Mouse (Mus musculus): ENCODE data around the gene Inf2.

Inf2 gene

GRCm38 (mm10) chr12:112625700-112626099 is 37.1 kb downstream of the Inf2 start:
- DNase-seq (ENCODE audit: low spot score in 2 of 2), result no peak

GRCm38 (mm10) chr12:112626455-112626854 is 37.9 kb downstream of the Inf2 start:
- DNase-seq (ENCODE audit: low spot score in 2 of 2), result no peak

GRCm38 (mm10) chr12:112627097-112627881 is 38.7 kb downstream of the Inf2 start:
- DNase-seq (ENCODE audit: low spot score in 2 of 2), result no peak

GRCm38 (mm10) chr12:112628197-112628596 is 39.6 kb downstream of the Inf2 start:
- DNase-seq (ENCODE audit: low spot score in 2 of 2), result no peak

DNA sequence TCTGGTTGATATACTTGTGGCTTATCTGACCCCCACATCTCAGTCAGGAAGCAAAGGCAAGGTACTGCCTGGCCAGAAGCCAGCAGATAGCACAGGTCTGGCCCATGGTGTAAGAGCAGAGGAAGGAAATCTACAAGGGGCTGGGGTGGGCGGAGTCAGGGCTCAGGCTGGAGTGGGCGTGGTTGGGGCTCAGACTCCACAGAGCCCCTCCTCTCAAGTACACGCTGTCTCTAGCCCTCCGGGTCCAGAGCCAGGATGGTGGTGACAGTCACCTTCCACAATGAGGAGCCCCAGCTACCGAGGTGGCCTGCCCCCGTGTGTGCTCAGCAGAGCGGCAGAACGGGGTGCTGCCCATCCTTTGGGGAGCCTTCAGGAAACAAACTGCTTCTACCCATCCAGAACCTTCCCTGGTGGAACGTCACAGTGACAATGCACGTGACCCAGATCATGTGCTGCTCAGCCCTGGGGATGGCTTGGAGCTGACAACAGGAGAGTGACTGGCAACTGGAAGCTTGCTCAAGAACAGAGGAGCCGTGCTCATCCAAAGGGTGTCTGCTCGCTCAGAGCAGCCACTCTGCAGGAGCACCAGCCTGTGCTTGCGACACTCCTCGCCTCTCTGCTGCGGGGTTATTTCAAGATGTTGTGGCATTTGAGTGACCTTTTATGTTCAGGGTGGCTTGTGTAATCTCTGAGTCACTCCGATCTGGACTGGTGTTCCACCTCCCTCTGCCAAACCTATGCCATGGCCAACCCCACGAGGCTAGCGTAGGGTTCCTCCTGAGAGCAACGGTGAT is 40.5 kb downstream of the Inf2 start:
- DNase-seq (ENCODE audit: low spot score in 2 of 2), result peak; percentile 67 to 80

- DNase-seq (ENCODE audit: low spot score in 2 of 2), result no peak
Measured at GRCm38 (mm10) chr12:112630029-112630428, 41.4 kb downstream of the Inf2 start.

- DNase-seq (ENCODE audit: low spot score in 2 of 2), result no peak
Measured at GRCm38 (mm10) chr12:112630796-112631195, 42.2 kb downstream of the Inf2 start.

GRCm38 (mm10) chr12:112631472-112631871 is 42.9 kb downstream of the Inf2 start:
- no peak for DNase-seq (ENCODE audit: low spot score in 2 of 2)

- DNase-seq (ENCODE audit: low spot score in 2 of 2), result no peak
Measured at GRCm38 (mm10) chr12:112632084-112632777, 43.6 kb downstream of the Inf2 start.

DNA sequence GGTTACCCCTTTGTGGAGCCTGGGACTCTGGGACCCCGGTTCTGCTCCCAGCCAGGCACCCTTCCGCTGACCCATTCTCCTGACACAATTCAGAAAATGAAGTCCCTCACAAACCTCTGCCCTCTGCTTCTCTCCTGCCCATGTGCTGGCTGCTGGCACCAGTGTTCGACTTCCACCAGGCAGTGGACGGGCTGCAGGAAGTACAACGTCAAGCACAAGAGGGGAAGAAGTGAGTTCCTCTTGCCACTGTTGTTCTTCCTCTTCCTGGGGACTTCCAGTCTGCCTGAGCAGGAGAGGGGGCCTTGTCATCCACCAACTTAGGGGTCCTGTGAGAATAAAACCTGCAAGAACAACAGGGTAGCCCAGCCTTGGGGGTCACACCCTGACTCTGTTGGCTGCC is 44.3 kb downstream of the Inf2 start:
- no peak for DNase-seq (ENCODE audit: low spot score in 2 of 2)

DNA sequence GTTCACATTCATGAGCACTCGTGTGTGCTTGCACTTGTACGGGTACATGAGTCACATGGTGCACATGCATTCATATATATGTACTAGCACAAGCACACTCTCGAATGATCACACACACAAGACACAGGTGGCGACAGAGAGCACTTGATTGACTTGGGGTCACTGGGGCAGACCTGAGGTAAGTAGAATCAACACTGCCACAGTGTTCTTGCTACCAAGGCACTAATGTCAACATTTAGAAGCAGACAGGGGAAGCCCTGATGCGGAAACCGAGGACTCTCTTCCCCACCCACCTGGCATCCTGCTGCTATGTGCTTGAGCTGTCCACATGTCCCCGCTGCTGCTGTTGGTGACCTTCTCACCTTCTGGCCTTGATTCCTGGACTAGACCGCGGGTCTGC is 45.1 kb downstream of the Inf2 start:
- no peak for DNase-seq (ENCODE audit: low spot score in 2 of 2)

- no peak for DNase-seq (ENCODE audit: low spot score in 2 of 2)
Measured at GRCm38 (mm10) chr12:112639526-112639925, 50.9 kb downstream of the Inf2 start.

GRCm38 (mm10) chr12:112643126-112643525 is 54.5 kb downstream of the Inf2 start:
- DNase-seq (ENCODE audit: low spot score in 2 of 2), result no peak

- peak; percentile 98 to 99 for DNase-seq (ENCODE audit: low spot score in 2 of 2)
Measured at GRCm38 (mm10) chr12:112644180-112644854, 55.7 kb downstream of the Inf2 start, which contains the start of gene Siva1. Siva1 (plus strand) TSS chr12:112644679.

GRCm38 (mm10) chr12:112644855-112645506 is 56.4 kb downstream of the Inf2 start:
- no peak for DNase-seq (ENCODE audit: low spot score in 2 of 2)

DNA sequence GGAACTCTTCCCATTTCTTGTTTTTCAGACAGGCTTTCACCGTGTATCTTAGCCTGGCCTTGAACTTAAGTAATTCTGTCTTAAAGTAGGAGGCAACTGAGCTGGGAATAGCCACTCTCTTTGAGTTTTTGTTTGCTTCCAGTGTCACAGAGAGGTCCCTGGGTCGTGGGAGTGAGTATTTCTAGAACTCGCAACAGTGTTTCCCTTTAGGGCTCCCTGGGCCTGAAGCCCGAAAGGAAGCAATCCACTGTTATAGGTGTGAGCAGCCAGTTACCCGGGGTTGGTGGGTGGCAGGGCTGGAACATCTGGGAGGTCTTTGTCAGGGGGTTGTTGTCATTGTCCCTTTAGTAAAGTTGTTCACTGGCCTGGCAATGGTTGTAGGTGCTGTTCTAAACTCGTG is 57.6 kb downstream of the Inf2 start:
- no peak for DNase-seq (ENCODE audit: low spot score in 2 of 2)

GRCm38 (mm10) chr12:112648081-112648480 is 59.5 kb downstream of the Inf2 start:
- no peak for DNase-seq (ENCODE audit: low spot score in 2 of 2)

- no peak for DNase-seq (ENCODE audit: low spot score in 2 of 2)
Measured at GRCm38 (mm10) chr12:112651778-112652439, 63.3 kb downstream of the Inf2 start.

DNA sequence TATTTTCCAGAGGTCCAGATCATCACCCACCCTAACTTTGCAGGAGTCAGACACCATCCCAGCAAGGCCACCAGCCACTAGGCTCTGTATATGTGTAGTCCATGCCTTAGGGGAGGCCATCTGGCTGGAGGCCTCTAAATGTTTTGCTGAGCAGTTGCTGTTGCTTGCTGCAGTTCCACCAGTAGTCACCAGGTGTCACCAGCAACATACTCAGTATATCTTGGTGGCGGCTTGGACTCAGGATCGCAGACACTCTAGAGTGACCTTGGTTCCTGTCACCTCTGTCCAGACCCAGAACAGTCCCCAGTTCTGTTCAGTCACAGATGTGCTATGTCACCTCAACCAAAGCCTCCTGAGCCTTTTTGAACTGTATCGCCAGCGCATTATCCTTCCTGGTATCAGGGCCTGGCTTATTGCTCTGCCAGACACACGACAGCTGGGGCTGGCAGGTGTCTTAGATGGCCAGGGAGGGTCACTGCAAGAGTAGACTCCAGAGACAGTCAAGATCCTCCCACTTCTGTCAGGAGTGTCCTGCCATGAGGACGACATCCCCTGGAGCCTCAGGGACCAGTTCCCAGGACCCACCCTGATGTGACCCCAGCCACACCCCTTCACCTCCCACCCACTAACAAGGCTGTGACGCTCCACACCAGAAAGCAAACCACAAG is 64.7 kb downstream of the Inf2 start:
- DNase-seq (ENCODE audit: low spot score in 2 of 2), result peak; percentile 68 to 86

GRCm38 (mm10) chr12:112654076-112654475 is 65.5 kb downstream of the Inf2 start:
- DNase-seq (ENCODE audit: low spot score in 2 of 2), result no peak

Data from heart, adult 9 months (tissue).